Mouse (Mus musculus) heart, adult 2 months (tissue): ENCODE measurements at regions not wholly inside any gene's neighbourhood (a gene's known extent, or its start where the extent isn't known, plus 50 kb on each side); places are given as distances from the start of the nearest gene placed in this dataset.

Source experiments
- DNase-seq, 2 experiments: peaks; one replicate each; pipeline ENCODE4 v3.0.0; 2021
- H3K27ac ChIP-seq: fragments of 200-600 bp; 2 replicates; pipeline ENCODE4 v1.8.1; 2022
- H3K27me3 ChIP-seq: fragments of 200-500 bp; 2 replicates; pipeline ENCODE4 v1.6.1; 2012; ENCODE audit warnings: mild to moderate bottlenecking, low read length, inconsistent platforms, mixed read lengths; ENCODE audit not compliant: control insufficient read depth, insufficient read depth
- H3K36me3 ChIP-seq: fragments of 200-500 bp; 2 replicates; pipeline ENCODE4 v1.6.1; 2012; ENCODE audit warnings: low read length, inconsistent platforms; ENCODE audit not compliant: control insufficient read depth, insufficient read depth
- H3K4me1 ChIP-seq: fragments of 200-500 bp; 2 replicates; pipeline ENCODE4 v1.6.1; 2011; ENCODE audit warnings: low read length; ENCODE audit not compliant: control insufficient read depth, insufficient read depth
- H3K4me3 ChIP-seq: fragments of 200-600 bp; 2 replicates; pipeline ENCODE4 v1.8.1; 2022
- H3K79me2 ChIP-seq: fragments of 200-500 bp; replicated peaks from 2 replicates; pipeline ENCODE4 v1.6.1; 2012; ENCODE audit warnings: mild to moderate bottlenecking, inconsistent platforms, low read length, moderate library complexity, mixed read lengths; ENCODE audit not compliant: control insufficient read depth, insufficient read depth
- H3K9ac ChIP-seq: fragments of 200-500 bp; 2 replicates; pipeline ENCODE4 v1.6.1; 2012; ENCODE audit warnings: low read depth, mild to moderate bottlenecking, control low read depth, inconsistent platforms, low read length, mixed read lengths
- CTCF ChIP-seq: fragments of 200-600 bp; IDR thresholded peaks from 2 replicates; pipeline ENCODE4 v1.8.1; 2022; ENCODE audit warnings: antibody characterized with exemption, mild to moderate bottlenecking, moderate library complexity
- EP300 ChIP-seq: fragments of 200-500 bp; IDR thresholded peaks from 2 replicates; pipeline ENCODE4 v1.6.1; 2011; ENCODE audit warnings: low read depth, low read length, control low read depth; ENCODE audit not compliant: insufficient read depth
- POLR2A ChIP-seq: fragments of 200-500 bp; IDR thresholded peaks from 2 replicates; pipeline ENCODE4 v1.6.1; 2011; ENCODE audit warnings: mild to moderate bottlenecking, low read depth, low read length, control low read depth; ENCODE audit not compliant: insufficient read depth
- WGBS: fragments of 180-500 bp; shearing (Covaris S2); methylation state at CpG from one replicate; pipeline ENCODE4 v1.1.7; 2018; 5-methylcytosine and 5-hydroxymethylcytosine counted together
- intact Hi-C: fragments of 180-260 bp; cut with DNase I; formaldehyde crosslinking; loops from one replicate; pipeline ENCODE4 v1.15.1; 2025

DNA sequence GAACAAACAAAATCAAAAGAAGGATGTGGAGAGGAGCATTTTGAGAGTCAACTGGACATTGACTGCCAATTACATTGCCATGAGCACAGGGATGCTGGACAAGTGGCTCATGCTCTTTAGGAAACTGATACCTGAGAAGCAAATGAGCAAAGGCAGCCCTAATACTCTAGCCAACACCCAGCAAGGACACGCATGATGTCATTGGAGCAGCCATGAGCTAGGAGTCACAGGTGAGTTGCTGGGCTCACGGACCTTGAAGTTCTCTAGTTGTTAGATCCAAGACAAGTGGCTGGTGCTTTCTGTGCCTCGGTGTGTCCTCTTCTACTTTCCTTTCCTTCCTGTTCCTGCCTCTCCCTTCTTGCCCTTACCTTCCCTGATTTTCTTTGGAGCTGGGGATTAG is 60.8 kb upstream of the Abhd2 start:
- Histone ChIP-seq H3K9ac (no peak overlapping the region), H3K4me3 (no peak overlapping the region), H3K36me3 (no peaks in the 10 kb centered on the region), H3K27ac (no peak overlapping the region), H3K4me1 (no peaks in the 10 kb centered on the region; the same call in 1 of the 2 replicates), H3K27me3 (no peaks in the 10 kb centered on the region), H3K79me2 (no peaks in the 10 kb centered on the region)
- no peak for TF ChIP-seq EP300
- no peak for TF ChIP-seq POLR2A
- TF ChIP-seq CTCF = no peak
- 93% methylated on average over 3 of the region's 3 CpGs for WGBS
- intact Hi-C loops = no loop called here
- DNase-seq = no peak

DNA sequence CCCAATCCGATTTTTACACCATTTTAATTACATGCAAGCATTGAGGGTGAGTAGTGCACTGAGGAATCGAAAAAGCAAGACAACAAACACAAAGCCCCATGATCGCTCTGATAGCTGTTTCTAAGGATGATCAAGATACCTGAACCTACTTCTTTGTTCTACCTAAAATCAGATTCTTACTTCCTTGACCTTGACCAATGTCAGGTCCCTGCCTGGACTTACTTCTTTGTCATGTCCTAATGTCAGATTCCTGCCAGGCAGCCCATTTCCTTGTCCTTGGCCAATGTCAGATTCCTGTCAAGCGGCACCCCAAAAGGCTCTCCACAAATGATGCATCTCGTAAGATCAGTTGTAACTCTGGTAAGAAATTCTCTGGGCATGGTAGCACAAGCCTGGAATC is 58.0 kb upstream of the Abhd2 start:
- 96% methylated on average over 5 of the region's 5 CpGs for WGBS
- intact Hi-C loops = no loop called here
- no peak overlapping the region for H3K4me3 ChIP-seq
- H3K79me2 ChIP-seq = no peaks in the 10 kb centered on the region
- no peak overlapping the region for H3K27ac ChIP-seq
- no peak overlapping the region for H3K9ac ChIP-seq
- TF ChIP-seq CTCF (no peak), EP300 (no peak), POLR2A (no peak)
- H3K27me3 ChIP-seq = no peaks in the 10 kb centered on the region
- no peak for DNase-seq
- H3K4me1 ChIP-seq = no peaks in the 10 kb centered on the region; the same call in 1 of the 2 replicates
- H3K36me3 ChIP-seq = no peaks in the 10 kb centered on the region

DNA sequence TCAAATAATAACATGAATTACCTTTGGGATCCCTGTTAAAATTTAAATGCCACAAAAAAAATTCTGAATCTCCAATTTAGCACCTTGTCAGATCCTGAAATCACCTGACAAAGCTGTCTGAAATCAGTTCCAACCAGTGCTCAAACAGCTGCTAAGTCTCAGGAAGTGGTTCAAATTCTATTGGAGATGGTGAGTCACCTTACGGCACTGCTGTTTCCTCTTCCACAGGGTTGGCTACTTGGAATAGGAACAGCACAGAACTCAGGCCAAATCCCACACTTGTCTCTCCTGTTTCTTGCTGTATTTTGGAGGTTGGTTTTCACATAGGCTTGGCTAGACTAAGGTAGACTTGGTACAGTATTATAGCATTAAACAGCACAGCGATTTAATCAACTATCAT is 55.8 kb upstream of the Abhd2 start:
- WGBS = 63% methylated on average over 2 of the region's 2 CpGs
- intact Hi-C loops = no loop called here
- DNase-seq = no peak
- H3K27me3 ChIP-seq = no peaks in the 10 kb centered on the region
- H3K36me3 ChIP-seq = no peaks in the 10 kb centered on the region
- no peaks in the 10 kb centered on the region; the same call in 1 of the 2 replicates for H3K4me1 ChIP-seq
- TF ChIP-seq POLR2A (no peak), EP300 (no peak), CTCF (no peak)
- H3K9ac ChIP-seq = no peak overlapping the region
- H3K79me2 ChIP-seq = no peaks in the 10 kb centered on the region
- no peak overlapping the region for H3K4me3 ChIP-seq
- H3K27ac ChIP-seq = no peak overlapping the region

DNA sequence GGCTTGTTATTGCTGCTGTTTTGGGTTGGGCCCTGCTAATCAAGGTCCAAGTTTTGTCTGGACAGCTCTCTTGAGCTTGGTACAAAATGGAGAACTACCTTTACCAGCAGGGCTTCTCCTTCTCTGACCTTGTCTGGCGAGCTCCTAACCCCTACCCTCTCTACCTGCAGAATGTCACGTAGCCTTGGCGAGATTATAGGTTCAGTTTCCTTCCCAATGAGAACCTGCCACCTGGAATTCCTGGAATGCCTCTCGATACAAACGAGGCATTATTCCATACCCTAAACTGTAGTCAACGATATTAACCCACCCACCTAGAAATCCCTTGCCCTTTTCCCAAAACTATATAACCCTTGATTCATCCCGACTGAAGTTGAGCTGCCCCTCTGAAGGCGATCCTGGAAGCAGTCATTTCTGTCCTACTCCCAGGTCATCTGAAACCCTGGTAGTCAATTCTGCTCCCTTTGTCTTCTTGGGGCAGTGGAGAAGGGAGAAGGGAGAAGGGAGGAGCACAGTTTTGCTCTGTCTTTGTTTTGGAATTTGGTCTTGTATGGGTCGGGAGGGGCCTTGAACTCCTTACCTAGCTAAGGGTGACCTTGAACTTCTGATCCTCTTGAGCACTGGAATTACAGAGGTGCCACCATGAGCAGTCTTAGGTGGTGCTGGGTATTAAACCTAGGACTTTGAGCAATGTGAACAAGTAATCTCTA is 50.2 kb upstream of the Abhd2 start:
- no peak for TF ChIP-seq CTCF
- no peak for TF ChIP-seq EP300
- TF ChIP-seq POLR2A = no peak
- WGBS = 90% methylated on average over 9 of the region's 9 CpGs
- intact Hi-C loops = no loop called here
- no peak overlapping the region for H3K27ac ChIP-seq
- no peak overlapping the region for H3K4me3 ChIP-seq
- H3K79me2 ChIP-seq = no peaks in the 10 kb centered on the region
- H3K4me1 ChIP-seq = no peaks in the 10 kb centered on the region
- H3K36me3 ChIP-seq = no peaks in the 10 kb centered on the region
- H3K9ac ChIP-seq = no peak overlapping the region
- DNase-seq = no peak
- H3K27me3 ChIP-seq = no peaks in the 10 kb centered on the region
